Mouse (Mus musculus) small intestine, adult 2 months (tissue): ENCODE results near the gene D430041D05Rik. TPM values are rescaled to one million over a fixed set of nuclear protein-coding genes. Genes with fewer than 3 reads are reported as not detected.

Experiments used
- H3K27ac ChIP-seq: fragments of 200-500 bp; 2 replicates; pipeline ENCODE4 v1.5.1; 2012; ENCODE audit warnings: low read depth, low read length, control low read depth, inconsistent platforms; ENCODE audit not compliant: insufficient read depth
- H3K27me3 ChIP-seq: fragments of 200-500 bp; 2 replicates; pipeline ENCODE4 v1.6.1; 2012; ENCODE audit warnings: mild to moderate bottlenecking, moderate library complexity, low read length, inconsistent platforms; ENCODE audit not compliant: control insufficient read depth, insufficient read depth
- H3K36me3 ChIP-seq: fragments of 200-500 bp; 2 replicates; pipeline ENCODE4 v1.6.1; 2012; ENCODE audit warnings: mild to moderate bottlenecking, low read length, control low read depth, inconsistent platforms; ENCODE audit not compliant: control insufficient read depth, insufficient read depth
- H3K4me1 ChIP-seq: fragments of 200-500 bp; 2 replicates; pipeline ENCODE4 v1.6.1; 2012; ENCODE audit warnings: low read length, inconsistent platforms, mixed read lengths; ENCODE audit not compliant: control insufficient read depth, insufficient read depth, insufficient read length
- H3K4me3 ChIP-seq: fragments of 200-500 bp; 2 replicates; pipeline ENCODE4 v1.5.1; 2012; ENCODE audit warnings: low read depth, mild to moderate bottlenecking, control low read depth, inconsistent platforms, low read length, moderate library complexity
- CTCF ChIP-seq: fragments of 200-500 bp; IDR thresholded peaks from 2 replicates; pipeline ENCODE4 v1.5.1; 2012; ENCODE audit warnings: low read depth, mild to moderate bottlenecking, control low read depth, inconsistent platforms, low read length, moderate library complexity, mixed read lengths; ENCODE audit not compliant: insufficient replicate concordance, insufficient read length; ENCODE audit errors: extremely low read depth
- POLR2A ChIP-seq: fragments of 200-500 bp; IDR thresholded peaks from 2 replicates; pipeline ENCODE4 v1.6.1; 2012; ENCODE audit warnings: low read depth, mild to moderate bottlenecking, control low read depth, inconsistent platforms, low read length, moderate library complexity
- WGBS: fragments of 180-500 bp; shearing (Covaris S2); methylation state at CpG from one replicate; pipeline ENCODE4 v1.1.7; 2018; 5-methylcytosine and 5-hydroxymethylcytosine counted together
- polyA plus RNA-seq: library from polyadenylated mRNA; depleted of rRNA; stranded (reverse); fragments of >200 nt; gene quantifications from 2 replicates; pipeline ENCODE4 v1.2.3, GENCODE M21; 2012

D430041D05Rik gene
- polyA plus RNA-seq, 1 experiment, result not detected

DNA sequence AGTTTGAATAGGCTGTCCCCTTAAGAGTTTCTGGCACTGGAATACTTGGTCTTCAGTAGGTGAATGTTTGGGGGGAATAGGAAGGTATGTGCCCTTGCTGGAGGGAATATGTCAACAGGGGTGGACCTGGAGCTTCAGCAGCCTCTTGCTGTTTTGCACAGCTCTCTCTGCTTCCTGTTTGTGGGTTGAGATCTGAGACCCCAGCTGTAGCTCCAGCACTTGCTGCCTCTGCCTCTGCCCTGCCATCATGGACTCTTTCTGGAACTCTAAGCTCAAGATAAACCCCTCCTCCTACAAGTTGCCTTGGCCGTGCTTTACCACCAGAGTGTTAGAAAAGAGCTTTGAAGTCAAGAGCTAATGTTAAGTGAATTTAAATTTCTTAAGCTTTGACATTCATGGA lies 35.2 kb upstream of the D430041D05Rik start:
- Histone ChIP-seq H3K27me3 (no peaks in the 10 kb centered on the region), H3K4me1 (peaks cover 3% of the 10 kb centered on the region; the same call in 1 of the 2 replicates), H3K36me3 (peaks cover 6% of the 10 kb centered on the region; the same call in 1 of the 2 replicates), H3K4me3 (no peak overlapping the region), H3K27ac (no peak overlapping the region)
- WGBS, result 71% methylated on average over 1 of the region's 1 CpGs
- no peak for TF ChIP-seq CTCF

DNA sequence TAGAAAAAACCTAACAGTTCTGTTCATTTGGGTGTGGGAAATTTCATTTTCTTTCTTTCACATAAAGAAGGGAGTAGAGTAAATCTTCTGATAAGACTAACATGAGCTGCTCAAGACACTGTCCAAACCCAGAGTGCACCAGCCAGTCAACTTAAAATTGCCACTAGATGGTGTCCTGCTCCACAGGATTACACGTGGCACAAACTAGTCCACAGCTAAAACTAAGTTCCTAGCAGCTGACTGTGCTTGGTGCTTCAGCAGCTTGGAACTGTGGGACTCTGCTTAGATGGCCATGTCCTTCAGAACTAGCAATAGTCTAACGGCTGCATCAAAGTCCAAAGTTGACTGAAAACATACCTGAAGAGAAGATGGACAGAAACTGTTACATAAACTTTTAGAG lies 34.0 kb upstream of the D430041D05Rik start:
- Histone ChIP-seq H3K4me3 (no peak overlapping the region), H3K27me3 (no peaks in the 10 kb centered on the region), H3K36me3 (peaks cover 6% of the 10 kb centered on the region; the same call in 1 of the 2 replicates), H3K4me1 (no peaks in the 10 kb centered on the region), H3K27ac (no peak overlapping the region)
- 12% methylated on average over 2 of the region's 2 CpGs for WGBS
- TF ChIP-seq CTCF (peak; percentile 54; the same call in 1 of the 2 replicates), POLR2A (no peak)

DNA sequence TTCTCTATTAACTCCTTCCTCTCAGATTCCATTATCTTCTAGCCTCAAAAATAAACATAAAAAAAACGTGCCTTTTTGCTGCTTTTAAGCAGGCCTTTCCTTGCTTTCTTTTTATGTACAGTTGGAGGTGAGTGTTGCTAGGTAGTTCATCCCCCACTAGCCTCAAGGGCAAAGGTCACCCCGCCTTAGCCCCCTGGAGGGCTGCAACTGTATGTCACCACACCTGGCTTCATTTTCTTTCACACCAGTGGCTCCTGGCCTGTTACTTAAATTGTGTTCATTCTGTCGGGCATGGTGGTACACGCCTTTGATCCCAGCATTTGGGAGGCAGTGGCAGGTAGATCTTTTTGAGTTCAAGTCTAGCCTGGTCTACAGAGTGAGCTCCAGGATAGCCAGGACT lies 31.5 kb upstream of the D430041D05Rik start:
- no peak overlapping the region for H3K4me3 ChIP-seq
- H3K4me1 ChIP-seq, result no peaks in the 10 kb centered on the region
- H3K27me3 ChIP-seq, result no peaks in the 10 kb centered on the region
- TF ChIP-seq POLR2A (no peak), CTCF (no peak)
- 74% methylated on average over 4 of the region's 4 CpGs for whole genome bisulfite sequencing
- no peak overlapping the region for H3K27ac ChIP-seq
- H3K36me3 ChIP-seq, result peaks cover 20% of the 10 kb centered on the region

DNA sequence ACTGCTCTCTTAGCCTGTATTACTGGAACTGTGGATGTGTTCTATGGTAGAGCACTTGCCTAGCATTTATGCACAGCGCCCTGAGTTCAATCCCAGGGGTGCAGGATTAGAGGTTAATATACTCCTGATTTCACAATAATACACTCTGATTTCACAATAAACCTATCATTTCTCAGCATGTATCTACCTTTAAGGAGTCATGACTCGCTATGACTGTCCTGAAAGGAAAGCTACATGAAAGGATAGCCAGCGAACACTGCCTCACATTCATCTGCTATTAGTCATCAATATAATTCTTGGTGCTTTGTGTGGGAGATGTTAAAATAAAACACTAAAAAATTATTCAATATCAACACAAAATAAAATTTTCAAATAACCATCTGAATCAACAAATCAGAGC lies 25.4 kb upstream of the D430041D05Rik start:
- Histone ChIP-seq H3K4me3 (no peak overlapping the region), H3K27ac (no peak overlapping the region), H3K36me3 (peaks cover 51% of the 10 kb centered on the region), H3K4me1 (no peaks in the 10 kb centered on the region), H3K27me3 (no peaks in the 10 kb centered on the region)
- WGBS, result 85% methylated on average over 3 of the region's 3 CpGs
- TF ChIP-seq CTCF (no peak), POLR2A (no peak)

DNA sequence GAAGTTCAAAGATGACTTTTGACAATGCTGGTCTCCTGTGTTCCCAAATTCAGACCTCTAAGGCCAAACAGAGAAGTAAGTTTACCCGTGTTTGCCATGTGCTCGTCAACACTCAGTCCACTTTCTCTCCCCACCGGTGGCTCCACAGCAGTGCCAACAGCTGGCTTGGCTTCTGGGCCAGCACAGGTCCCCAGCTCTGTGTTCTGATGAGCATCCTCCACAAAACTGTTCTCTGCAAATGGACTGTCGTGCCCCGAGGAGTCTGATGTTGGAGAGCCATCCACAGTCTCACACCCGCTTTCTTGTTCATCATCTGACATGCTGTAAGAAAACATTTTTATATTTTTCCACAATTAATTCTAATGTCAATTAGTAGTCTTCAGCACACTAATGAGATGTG lies 20.3 kb upstream of the D430041D05Rik start:
- Histone ChIP-seq H3K4me3 (no peak overlapping the region), H3K27ac (no peak overlapping the region), H3K36me3 (peaks cover 43% of the 10 kb centered on the region), H3K27me3 (no peaks in the 10 kb centered on the region), H3K4me1 (no peaks in the 10 kb centered on the region)
- TF ChIP-seq CTCF (no peak), POLR2A (no peak)
- WGBS, result 92% methylated on average over 6 of the region's 6 CpGs

DNA sequence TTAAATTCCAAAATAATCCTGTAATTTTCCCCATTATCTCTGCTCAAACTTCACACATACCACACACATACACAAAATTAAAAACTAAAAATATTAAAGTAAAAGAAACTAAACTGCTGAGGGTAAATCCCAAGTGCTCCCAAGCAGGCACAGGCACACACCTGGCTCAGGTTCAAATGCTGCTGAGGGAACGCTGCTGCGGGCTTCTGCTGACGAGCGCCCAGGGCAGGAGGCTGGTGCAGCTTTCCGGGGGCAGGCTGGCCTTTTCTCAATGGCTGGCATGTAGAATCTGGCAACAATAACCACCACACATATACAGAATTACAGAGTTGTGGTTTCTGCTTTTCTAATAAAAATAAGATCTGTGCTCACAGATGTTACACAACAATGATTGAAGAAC lies 19.8 kb upstream of the D430041D05Rik start:
- 88% methylated on average over 5 of the region's 5 CpGs for WGBS
- no peaks in the 10 kb centered on the region for H3K27me3 ChIP-seq
- no peak for TF ChIP-seq POLR2A
- no peak for TF ChIP-seq CTCF
- peaks cover 40% of the 10 kb centered on the region for H3K36me3 ChIP-seq
- H3K4me3 ChIP-seq, result no peak overlapping the region
- no peak overlapping the region for H3K27ac ChIP-seq
- H3K4me1 ChIP-seq, result no peaks in the 10 kb centered on the region

DNA sequence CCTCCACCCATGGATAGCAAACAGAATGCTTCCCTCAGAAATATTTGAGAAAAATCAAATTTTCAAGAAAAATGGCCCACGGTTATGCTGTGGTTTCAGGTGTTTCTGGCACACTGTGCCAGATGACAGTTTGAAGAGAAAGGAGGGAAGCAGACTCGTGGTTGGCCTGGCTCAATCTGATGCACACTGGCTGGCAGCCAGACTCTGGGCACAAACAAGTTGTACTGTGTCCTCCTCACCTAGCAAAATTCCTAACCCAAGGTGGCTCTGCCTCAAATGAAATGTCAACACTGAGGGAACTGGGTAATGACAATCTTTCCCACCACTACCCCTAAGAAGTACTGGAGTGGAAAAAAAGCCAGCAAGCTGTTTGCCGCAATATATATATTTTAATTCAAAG lies 15.3 kb upstream of the D430041D05Rik start:
- H3K27ac ChIP-seq, result no peak overlapping the region
- no peaks in the 10 kb centered on the region for H3K4me1 ChIP-seq
- TF ChIP-seq CTCF (no peak), POLR2A (no peak)
- WGBS, result 62% methylated on average over 3 of the region's 3 CpGs
- H3K27me3 ChIP-seq, result no peaks in the 10 kb centered on the region
- H3K36me3 ChIP-seq, result peaks cover 16% of the 10 kb centered on the region
- no peak overlapping the region for H3K4me3 ChIP-seq

DNA sequence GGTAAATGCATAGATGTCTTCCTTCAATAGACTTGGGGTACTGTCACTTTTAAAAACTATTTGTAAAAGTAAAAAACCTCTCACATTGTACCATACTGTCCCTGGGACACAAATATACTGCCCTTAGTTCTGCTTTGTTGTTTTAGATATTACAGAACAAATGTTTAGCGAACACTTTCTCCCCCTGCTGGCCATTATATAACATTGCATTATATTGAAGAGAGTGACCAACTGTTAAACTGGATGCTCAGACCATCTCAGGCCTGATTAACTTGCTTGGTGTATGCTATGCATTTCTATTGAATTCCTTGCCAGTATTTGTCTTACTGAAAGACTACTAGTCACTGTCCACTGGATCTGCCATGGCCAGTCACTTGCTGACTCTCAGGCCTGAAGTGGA lies 11.4 kb upstream of the D430041D05Rik start:
- 7% methylated on average over 1 of the region's 1 CpGs for WGBS
- H3K4me1 ChIP-seq, result no peaks in the 10 kb centered on the region
- no peak overlapping the region for H3K27ac ChIP-seq
- peaks cover 2% of the 10 kb centered on the region for H3K36me3 ChIP-seq
- TF ChIP-seq POLR2A, result no peak
- H3K4me3 ChIP-seq, result no peak overlapping the region
- no peaks in the 10 kb centered on the region for H3K27me3 ChIP-seq
